Mouse (Mus musculus) lung, postnatal 14 days (tissue): ENCODE data around the gene Fmnl2.

ENCODE experiments used
- DNase-seq: peaks from one replicate; pipeline ENCODE4 v3.0.0; 2021

The Fmnl2 gene

DNA sequence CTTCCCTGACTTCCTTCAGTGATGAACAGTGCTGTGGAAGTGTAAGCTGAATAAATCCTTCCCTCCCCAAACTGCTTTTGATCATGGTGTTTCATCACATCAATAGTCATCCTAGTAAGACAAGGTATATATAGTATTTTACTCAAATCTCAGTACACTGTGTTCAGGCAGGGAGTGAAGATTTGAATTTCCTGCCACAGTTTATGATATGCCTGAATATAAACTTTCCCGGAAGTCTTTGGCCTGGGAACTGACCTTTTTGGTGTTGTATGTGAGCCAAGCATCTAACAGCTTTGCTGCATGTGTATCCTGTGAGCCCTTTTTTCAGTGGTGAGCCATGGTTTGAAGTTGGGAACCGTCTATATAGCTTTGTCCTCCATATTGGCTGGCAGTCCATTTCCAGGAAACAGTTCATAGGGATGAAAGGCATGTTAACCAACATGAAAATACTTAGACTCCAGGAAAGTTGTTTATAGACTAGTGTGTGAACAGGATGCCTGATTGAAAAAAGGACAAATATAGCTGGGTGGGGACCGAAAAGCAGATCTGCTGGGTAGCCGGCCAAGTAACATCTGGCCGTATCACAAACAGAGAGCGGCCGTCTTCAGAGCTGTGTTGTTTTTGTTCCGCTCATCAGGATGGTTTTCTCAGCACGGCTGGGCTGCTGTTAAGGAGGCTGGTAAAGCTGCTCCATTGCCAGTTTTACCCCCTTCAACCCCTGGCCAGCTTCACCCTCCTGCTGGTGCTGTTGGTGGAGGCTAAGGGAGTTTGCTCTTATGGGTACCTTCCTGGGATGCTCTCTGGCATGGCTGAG is 133.4 kb downstream of the Fmnl2 start:
- peak; percentile 19 for DNase-seq

DNA sequence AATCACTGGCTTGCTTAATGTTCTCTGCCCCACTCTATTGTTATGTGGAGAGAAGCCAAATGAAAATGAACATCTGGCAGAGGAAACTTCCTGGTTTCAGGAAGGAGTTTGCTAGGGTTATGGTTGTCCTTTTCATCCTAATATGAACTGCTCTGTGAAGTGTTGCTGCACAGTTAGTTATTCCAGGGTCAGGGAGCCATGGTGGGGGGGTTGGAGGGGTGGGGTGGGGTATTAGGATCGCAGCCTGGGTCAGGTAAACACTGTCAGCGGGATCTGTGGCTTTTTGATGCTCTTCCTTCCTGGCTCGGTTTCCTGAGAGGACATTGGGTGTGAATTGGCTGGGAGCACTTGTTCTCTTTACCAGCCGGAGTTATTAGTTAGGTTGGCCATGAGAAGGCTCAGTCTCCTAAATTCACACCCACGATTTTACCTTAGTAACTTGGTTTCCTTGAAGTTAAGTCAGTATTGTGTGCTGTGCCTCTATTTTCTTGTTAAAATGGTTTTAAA is 134.1 kb downstream of the Fmnl2 start:
- DNase-seq, result no peak

DNA sequence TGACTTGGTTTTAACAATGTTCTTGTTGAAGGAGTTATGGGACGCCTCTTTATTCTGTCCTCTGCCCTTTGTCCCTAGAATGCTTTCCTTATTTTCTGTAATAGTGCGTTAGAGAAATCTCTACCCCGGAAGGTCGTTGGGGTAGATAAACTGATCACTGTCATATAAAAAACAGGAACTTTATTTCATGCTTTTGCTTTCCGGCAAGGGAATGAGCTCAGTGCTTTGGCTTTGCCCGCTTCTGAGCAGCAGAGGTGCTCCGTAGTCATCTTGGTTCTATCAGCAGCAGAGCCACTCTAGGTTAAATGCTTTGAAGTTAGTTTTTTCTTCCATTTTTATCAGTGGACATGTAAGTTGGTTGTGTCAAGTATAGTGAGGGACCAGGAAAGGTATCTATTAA is 135.6 kb downstream of the Fmnl2 start:
- DNase-seq, result no peak

DNA sequence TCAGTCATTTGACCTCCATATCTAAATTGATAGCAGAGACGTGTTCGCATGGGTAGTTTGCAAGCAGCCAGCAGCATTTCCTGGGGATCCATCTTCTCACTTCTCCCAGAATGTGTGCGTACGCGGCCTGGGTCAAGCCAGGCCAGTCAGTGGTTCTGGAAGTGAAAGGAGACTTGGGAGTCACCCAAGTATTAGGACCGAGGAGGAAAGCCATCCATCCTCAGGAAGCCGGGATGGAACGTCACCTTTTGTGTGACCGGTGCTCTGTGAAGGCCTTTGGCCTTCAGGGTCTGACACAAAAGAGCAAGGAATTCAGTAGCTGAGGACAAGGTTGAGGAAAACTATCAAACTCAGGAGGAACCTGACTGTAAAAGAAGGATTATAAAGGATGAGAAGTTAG is 136.9 kb downstream of the Fmnl2 start:
- no peak for DNase-seq

DNA sequence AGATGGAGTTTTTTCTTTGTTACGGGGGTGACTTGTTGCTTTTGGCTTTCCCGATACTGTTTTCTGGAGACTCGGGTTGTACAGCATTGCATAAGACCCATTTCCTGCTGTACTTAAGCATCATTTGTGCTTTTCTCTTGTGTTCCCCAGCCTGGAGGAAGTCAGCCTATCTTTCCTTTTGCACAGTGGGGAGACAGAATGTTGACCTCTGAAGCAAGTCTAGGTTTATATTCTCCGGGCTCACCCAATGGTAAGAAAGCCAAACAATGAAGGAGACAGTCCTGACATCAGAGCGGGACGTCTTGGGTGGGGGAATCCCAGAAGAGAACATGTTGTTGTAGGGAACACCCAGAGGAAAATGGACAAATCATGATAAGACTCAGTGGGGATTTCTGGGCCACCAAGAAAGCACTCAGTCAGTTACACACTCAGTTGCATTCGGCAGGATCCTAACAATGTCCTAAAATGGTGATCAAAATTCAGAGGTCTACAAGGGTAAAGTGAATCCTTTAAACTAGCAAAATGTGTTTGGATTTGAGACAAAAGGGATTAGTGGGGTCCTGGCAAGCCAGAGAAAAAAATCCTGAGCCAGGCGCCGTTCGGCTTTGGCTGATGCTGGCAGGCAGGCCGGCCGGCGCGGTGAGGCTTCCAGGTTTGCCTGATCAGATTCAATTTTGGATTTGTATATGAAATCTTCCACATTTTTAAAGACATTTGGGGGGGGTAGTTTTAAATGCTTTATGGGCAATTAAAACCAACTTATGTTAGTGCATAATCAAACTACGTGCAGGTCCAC is 140.5 kb downstream of the Fmnl2 start:
- DNase-seq, result peak; percentile 28

DNA sequence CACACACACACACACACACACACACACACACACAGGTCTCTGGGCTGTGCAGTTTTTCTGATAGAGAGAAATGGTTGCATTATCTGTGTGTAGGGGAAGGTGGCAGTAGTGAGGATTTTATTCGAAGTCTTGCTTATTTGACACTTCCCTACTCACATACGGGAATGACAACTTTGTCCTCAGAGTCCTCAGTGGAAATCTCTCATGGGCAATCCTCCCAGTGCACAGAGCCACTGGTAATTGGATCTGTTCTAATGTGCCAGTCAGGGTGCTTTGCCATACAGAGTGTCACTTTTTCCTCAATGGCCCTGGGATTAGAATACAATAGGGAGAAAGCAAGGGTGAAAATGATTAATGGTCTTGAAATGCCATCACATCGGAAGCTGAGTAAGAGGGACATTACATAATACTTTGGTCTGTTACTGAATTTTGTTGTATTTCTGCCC is 141.9 kb downstream of the Fmnl2 start:
- DNase-seq, result peak; percentile 21

DNA sequence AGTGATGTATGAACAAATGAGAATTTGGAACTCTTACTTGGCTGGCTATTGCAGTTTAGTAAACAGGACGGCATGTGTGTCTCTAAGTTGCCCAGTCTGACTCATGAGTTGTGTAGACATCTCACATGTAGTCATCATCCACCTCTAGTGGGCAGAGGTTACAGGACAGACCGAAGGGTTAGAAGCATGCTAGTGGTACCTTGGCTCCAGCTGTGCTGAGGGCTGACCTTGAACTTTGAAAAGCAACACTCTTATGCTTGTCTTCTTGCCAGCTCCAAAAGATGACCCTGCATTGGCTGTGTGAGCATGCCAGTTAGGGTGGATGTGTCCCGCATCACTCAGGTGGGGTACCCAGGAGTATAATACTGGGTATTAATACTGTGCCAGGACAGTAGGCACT is 142.8 kb downstream of the Fmnl2 start:
- no peak for DNase-seq

DNA sequence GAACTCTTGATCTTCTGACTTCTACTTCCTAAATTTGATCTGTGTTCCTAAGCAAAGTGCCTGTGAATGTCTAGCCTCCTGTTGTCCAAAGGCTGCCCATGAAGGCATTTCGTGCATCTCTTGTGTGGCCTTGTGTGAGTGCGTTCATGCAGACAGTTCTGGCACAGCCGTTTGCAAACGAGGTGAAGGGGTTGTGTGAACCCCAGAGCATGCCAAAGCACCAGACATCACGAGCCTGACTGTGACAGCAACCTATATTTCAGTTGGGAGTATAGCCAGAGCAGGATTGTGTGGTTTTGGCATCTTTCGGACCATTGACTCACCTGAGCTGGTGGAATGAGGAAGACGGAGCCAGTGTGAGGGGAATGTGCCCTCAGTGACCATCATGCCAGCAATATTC is 148.5 kb downstream of the Fmnl2 start:
- DNase-seq, result no peak

DNA sequence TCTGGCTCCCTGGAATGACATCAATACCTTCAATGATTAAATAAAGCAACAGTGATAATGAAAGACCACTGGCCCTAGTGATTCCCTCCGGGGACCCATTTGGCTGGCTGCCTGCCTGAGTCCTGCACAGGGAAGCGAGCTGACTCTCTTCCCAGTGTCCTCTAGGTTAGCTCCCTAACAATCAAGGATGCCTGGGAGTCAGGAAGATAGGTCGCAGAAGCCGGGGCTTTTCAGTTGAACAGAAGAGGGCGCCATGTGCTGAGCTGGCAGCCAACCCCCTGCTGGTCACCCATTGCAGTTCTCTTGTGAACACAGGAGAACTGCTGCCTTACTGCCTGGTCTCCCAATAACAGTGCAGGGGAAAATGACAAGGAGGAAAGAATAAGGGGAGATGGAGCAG is 149.5 kb downstream of the Fmnl2 start:
- peak; percentile 79 for DNase-seq

DNA sequence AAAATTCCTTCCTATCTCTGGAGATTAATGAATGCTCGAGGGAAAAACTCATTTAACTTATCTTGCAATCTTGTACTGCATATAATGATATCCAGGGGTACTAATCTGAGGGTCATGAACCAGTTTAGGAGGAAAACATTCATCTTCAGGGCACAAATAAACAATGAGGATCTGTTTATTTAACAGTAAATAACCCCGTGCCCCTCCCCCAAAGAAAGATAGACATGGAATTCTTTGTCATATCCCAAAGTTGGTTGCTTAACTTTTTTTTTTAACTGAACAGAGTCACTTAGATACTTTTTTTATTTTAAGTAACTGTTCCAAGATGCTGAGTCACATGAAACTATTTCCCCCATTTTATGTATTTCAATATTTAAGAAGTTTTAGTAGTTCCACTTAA is 155.4 kb downstream of the Fmnl2 start:
- no peak for DNase-seq

DNA sequence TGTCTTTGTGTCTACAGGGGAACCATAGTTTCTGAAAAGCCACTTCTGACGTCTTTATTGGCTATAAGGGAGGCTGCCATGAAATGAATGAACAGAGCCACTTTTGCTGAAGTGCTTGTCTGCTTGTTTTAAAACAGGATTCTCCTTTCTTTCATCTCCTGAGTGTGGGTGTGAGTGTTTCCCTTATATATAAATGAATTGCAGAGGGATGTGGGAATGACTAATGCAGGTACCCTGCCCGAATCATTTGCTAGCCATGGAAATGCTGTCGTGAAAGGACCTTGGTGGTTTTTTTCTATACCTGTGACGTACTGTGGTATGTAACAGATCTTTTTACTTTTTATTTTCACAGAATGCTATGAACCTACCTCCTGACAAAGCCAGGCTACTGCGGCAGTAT is 156.8 kb downstream of the Fmnl2 start:
- DNase-seq, result no peak

DNA sequence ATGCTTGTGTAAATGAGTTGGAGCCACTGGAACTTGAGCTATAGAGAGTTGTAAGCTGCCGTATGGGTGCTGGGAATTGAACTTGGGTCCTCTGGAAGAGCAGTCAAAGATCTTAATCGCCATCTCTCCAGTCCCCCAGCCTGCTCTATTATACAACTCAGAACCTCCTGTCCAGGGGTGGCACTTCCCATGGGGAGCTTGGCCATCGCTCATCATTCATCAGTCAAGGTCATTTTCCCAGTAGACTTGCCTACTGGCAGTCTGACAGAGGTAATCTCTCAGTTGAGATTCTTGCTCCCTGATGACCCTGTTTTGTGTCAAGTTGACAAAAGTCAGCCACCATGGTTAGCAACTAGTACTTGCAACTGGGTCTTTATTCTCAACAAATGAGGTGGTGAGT is 165.3 kb downstream of the Fmnl2 start:
- DNase-seq, result no peak

DNA sequence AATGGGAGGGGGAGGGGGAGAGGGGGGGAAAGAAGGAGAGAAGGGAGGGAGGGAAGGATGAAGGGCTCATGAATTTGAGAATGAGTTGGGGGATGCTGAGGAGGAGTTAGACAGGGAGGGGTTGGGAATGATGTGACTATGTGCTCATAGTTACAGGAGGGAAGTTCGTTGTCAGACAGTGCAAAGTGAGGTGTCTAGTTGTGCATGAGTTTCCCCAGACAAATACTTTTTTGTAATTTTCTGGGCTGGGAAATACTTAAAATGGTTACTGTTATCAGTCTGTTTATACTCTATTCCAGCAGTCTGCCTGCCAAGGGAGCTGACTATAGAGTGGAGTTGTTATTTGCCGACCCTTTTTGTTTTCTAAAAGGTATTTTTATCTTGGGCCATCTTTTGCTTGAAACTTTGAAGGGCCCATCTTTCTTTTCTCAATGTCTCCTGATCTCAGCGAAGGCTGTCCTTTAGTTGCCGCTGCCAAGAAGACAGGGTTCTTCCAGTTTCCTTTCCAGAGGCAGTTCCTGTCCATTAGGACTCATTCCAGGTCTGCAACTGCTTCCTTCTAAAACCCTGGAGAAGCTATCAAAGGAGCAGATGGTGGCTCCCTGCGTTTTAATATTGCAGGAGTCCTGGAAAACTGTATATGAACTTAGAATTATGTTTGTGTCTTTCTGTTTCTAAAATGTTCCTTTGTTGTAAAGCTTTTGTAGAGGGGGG is 168.6 kb downstream of the Fmnl2 start:
- peak; percentile 30 for DNase-seq

DNA sequence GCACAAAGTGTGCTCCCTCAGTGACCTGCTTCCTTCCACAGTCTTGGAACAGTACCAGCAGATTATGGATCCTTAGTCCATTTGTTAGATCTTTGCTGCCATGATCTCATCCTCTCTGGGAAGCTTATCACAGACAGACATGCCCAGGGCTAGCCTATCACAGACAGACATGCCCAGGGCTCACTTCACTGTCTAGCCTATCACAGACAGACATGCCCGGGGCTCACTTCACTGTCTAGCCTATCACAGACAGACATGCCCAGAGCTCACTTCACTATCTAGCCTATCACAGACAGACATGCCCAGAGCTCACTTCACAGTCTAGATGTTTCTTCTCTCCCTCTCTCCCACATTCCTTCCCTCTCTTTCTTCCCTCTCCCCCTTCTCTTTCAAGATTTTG is 171.2 kb downstream of the Fmnl2 start:
- no peak for DNase-seq

DNA sequence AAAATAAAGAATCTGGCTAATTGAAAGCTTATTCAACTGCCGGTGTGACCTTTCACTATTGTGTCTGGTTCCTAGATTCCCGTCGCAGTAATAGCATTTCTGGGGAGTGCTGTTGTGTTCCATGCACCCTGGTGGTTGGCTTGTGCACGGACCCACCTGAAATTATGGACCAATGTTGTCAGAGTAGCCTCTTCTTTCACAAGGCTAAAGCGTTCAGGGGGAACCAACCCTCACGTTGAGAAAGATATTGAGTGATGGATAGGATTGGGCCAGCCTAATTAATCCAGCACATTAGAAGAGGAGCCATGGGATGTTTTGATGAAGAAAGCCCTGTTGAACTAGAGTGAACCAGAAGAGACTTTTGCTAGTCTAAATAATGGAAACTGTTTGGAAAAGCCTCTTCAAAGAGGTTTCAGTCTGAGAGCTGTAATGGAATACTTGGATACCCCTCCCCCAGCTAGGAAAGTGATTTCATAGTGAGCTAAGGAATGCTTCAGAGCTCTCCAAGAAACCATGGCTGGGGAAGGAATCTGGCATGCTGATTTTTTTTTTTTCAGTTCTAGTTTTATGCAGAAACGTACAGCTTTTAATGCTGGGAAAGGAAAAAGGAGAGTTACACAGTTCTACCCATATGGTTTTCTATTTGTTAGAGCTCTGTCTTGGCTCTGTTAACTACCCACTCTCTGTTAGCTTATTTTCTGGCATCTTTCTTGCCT is 172.2 kb downstream of the Fmnl2 start:
- DNase-seq, result peak; percentile 32

DNA sequence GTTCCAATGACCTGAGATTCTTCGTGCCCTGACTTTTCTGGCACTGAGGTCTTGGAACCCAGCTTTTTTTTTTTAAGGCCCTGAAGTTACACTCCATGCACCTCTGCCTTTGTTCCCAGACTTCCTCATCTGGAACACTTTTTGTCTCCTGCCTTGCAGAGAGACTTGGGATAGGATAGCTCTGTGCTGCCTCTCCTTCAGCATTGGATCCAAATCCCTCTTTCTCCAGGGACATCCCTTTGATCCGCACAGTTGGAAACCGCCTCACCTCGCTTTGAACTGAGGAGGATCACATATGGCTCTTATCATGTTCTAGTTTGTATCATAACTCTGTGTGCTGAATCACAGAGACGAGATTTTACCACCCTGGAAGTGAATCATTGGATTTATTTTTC is 172.8 kb downstream of the Fmnl2 start:
- DNase-seq, result no peak

DNA sequence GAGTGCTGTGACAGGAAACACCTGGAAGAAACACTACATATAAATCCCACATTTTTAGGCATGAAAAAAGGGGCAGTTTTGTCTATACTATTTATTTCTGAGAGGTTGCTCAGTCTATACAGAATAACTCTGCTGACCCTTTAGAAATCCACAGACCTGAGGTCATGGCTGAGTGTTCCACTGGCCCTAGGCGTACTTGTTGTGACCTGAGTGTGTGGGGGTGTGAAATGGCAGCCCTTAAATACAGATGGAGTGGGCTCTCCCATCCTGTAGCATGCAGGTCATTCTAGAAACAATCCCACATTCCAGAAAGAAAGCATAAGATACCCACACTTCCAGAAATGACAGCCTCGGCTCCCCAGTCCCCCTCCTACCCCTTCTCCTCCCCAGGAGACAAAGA is 180.6 kb downstream of the Fmnl2 start:
- no peak for DNase-seq

DNA sequence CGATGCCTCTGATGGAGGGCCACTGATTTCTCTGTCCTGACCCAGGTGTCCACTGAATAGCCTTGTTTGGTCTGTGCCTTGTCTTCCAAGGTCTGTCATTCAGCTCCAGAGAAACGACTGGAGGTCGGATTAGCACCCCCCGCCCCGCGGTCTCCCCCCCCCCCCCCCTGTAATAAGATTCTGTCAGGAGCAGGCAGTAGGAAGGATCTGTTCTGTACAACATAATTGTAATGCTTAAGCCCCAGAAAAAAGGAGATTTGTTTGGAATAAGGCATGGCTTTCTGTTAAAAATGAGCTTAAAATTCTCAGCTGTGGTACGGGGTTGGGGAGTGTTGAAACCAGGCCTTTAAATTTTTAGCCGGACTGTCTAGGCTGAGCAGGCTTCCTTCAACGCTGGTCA is 181.1 kb downstream of the Fmnl2 start:
- no peak for DNase-seq

DNA sequence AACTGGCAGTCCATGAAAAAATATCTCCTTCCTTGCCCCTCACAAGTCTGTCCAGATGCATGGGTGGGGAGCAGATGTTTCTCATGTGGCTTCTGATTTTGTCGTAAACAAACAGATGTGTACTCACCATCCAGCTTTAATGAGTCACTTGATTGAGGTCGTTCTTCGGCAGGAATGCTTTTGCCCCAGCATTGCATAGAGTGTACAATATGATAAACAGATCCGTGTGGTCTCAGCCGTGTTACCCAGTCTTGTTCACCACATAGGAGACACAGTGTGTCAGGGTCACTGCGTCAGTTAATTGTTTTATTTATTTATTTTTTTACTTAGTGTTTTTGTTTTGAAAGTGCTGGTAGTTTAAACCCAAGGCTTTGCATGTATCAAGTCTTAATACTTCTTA is 189.4 kb downstream of the Fmnl2 start:
- no peak for DNase-seq

DNA sequence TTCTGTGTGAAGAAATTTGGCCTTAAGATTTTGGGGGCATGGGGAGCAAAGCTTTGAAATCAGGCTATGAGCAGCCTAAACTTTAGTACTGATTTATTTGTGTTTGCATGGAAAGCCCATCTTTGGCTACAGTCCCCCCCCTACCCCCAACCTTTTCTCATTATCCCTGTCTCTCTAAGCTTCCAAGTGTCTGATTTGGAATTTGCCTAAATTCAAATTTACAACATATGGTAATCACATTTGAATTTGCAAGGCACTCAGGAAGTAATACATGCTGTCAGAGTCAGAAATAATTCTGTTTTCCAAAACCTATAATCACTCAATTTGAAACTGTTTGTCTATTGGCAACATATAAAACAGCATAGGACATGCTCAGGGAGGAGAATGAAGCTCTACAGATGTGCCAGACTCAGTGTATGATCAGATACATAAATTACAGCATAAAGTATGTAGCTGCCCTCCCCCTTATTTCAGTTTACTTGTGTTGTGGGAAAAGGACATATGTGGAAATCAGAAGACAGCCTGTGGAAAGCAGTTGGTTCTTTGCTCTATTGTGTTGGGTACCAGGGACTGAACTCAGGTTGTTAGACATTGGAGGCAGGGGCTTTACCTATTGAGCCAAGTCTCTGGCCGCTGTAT is 190.2 kb downstream of the Fmnl2 start:
- DNase-seq, result no peak

DNA sequence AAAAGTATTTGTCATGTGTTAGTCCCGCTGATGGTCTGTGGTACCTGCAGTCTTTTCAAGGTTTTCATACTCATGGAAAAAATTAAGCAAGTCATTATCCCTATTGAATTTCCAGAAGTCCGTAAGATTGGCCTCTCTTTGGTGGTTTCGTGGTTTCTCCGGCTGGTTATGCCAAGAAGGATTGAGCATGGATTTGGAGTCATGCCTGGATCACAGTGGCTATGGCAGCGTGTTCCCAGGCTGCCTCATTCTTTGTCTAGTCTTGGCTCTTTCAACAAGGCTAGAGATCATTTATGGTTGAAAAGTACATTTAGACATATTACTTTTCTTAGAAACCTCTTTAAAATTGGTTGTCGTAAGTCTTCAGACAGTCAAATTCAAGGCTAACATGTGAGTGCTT is 192.7 kb downstream of the Fmnl2 start:
- DNase-seq, result no peak

DNA sequence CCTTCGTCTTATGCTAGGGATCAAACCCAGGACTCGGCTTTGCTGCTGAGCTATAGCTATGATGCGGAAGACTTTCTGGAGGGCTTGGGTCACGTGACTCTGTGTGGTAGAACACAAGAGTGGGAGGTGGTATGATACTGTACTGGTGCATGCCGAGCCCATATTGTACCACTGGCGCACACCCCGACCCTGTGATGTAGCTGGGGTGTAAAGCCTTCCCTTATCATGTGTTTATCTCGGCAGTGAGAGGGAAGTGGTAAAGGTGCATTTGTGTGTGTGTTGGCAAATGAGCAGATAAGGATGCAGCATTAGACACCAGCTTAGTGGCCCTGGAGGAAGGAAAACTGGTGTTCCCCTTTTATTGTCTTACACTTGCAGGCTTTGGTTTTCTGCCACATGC is 193.8 kb downstream of the Fmnl2 start:
- DNase-seq, result no peak
